Mouse (Mus musculus) lung, postnatal 14 days (tissue): ENCODE measurements around the gene Gm17677.

ENCODE experiments used
- DNase-seq: peaks from one replicate; pipeline ENCODE4 v3.0.0; 2021

Gm17677 gene

DNA sequence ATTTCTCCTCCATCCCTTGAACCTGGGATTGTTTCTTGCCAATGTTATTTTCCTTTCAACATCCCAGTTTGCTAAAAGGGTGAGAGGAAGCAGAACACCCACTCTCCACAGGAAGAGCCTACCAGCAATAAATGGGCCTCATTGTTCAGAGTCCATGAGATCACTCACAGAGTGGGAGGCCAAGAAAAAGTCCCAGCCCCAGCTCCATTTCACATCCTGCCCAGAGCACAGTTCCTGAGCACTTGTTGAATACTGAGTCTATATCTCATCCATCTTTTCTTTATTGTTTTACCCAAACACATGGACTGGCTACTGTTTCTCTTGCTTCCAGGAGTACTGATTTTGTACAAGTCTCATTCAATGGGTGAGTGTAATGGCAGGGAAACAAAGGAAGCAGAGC is at the start of gene Gm17677:
Gene Gm17677 (plus strand): TSS at position 301 of the 400 bp plus-strand sequence.
- no peak for DNase-seq

DNA sequence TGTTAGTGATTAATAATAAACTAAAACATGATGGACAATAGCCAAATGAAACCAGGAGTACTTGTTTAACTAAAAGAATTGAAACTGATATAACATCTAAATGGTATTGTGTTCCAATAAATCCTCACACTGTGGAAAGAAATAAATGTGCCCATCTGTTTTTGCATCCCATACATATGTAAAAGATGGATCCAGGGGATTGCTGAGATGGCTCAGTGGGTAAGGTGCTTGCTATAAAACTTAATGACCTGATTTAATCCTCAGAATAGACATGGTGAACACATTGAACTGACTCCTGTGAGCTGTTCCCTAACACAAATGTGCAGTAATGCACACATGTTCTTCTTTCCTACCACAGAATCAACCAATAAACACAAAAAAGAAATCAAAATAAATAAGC is 48.9 kb upstream of the Gm17677 start:
- no peak for DNase-seq

DNA sequence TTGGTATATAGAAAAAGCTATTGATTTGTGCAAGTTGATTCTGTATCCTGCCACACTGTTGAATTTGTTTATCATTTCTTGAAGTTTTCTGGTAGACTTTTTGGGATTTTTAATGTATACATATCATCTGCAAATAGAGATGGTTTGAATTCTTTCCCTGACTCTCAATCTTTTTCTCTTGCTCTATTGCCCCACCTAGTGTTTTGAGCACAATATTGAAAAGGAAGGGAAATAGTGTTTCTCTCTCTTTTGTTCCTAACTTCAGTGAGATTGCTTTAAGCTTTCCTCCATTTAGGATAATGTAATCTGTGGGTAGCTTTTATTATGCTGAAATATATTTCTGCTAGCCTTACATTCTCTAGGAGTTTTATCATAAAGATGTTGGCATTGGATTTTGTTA is 33.6 kb upstream of the Gm17677 start:
- no peak for DNase-seq

DNA sequence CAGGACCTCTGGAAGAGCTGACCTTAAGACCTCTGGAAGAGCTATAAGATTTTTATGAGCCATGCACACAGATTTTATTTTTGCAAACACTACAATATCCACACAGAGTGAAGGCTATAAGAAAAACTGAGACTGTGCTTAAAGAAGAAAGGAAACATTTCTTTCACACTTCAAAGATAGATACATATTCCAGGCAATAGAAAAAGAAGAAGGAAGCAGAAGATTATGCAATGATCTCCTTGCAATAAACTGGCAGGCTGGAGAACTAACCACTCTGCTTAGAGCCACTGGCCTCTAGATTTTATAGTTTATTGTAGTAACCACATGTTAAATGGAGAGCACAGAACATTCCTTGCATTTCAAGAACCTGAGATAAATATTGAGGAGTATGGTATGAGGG is 16.0 kb downstream of the Gm17677 start:
- no peak for DNase-seq

DNA sequence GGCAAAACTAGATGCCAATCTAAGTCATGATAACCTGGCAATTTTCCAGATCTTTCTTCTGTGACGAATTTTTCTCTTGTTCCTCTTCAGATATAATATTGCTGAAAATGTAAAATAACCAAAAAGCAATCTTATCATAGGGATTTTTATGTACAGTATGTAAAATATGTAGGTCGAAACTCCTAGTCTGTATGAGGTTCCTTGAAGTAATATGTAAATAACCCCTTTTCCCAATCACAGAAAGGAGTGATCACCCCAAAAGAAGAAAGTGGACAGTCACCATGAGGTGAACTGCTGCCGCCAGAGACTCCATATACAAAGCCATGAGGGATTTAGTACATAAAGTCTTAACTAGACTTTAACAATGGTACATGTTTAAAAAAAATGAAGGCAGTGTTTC is 37.2 kb downstream of the Gm17677 start, which contains the start of gene Gm17727:
Gene Gm17727 (minus strand): TSS at position 101 of the 400 bp plus-strand sequence.
- no peak for DNase-seq

DNA sequence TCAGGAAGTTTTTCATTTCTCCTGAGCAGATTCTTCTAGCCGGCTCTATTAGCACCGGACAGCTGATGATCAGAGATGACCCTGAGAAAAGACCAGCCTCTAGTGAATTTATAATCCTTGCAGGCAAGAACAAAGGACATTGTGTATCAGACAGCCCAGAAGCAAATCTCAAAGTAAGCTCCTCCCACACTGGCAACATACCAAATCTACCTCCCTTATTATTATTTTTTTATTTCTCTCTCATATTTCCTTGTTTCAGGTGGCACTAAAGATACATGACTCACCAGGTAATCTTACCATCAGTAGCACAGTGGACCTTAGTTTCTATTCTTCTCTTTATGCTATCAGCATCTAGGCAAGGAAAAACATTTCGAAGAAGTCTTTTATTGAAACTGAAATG is 49.2 kb downstream of the Gm17677 start, which contains the start of the genes Gm27235 and D730048I06Rik:
Gene Gm27235 (minus strand): TSS at position 101 of the 400 bp plus-strand sequence.
Gene D730048I06Rik (minus strand): TSS at position 112 of the 400 bp plus-strand sequence.
- DNase-seq = no peak
